Comparison of ENCODE assay signal across 8 mouse cellular contexts in genomic region chr16:35023138-35023735, GRCm38 (mm10). TPM values are rescaled to one million over a fixed set of nuclear protein-coding genes. Genes with fewer than 3 reads are reported as not detected.
DNase-seq lines count a peak whose midpoint lies in the region; ATAC-seq and TF ChIP-seq lines count a peak whose summit lies in the region.

No protein-coding gene starts in this region.

- peak overlapping the region; percentile 82 for H3K27ac ChIP-seq in heart, embryonic 11.5 days (ENCODE audit: low read depth, low read length)
- H3K27ac ChIP-seq in forebrain, embryonic 11.5 days (ENCODE audit: low read depth, low read length) = 0 out of 2 replicates have a peak overlapping the region, but pooled peaks have one; percentile 59
- no peak overlapping the region for H3K27ac ChIP-seq in liver, embryonic 14.5 days

- peaks cover 3% of the 10 kb centered on the region for H3K79me3 ChIP-seq in C2C12 (ENCODE audit: low read depth)

- peak overlapping the region; percentile 92 for H3K9ac ChIP-seq in heart, embryonic 11.5 days (ENCODE audit: low read depth, low read length)
- H3K9ac ChIP-seq in forebrain, embryonic 11.5 days (ENCODE audit: low read length) = peak overlapping the region; percentile 85
- peak overlapping the region; percentile 84 for H3K9ac ChIP-seq in liver, embryonic 14.5 days (replicated peaks)

- 11% methylated on average over 8 of the region's 8 CpGs for WGBS in heart, embryonic 11.5 days (ENCODE audit: insufficient replicate concordance)
- 6% methylated on average over 8 of the region's 8 CpGs for WGBS in forebrain, embryonic 11.5 days
- WGBS in liver, embryonic 14.5 days (ENCODE audit: insufficient replicate concordance) = 13% methylated on average over 8 of the region's 8 CpGs

- H3K36me3 ChIP-seq in heart, embryonic 11.5 days (ENCODE audit: control insufficient read depth, insufficient read depth, low read length) = peaks cover 3% of the 10 kb centered on the region; the same call in 1 of the 2 replicates
- H3K36me3 ChIP-seq in C2C12 (ENCODE audit: control insufficient read depth, insufficient read depth) = no peaks in the 10 kb centered on the region
- H3K36me3 ChIP-seq in forebrain, embryonic 11.5 days (ENCODE audit: control insufficient read depth, insufficient read depth, low read length) = no peaks in the 10 kb centered on the region
- no peaks in the 10 kb centered on the region; the same call in none of the 2 replicates for H3K36me3 ChIP-seq in liver, embryonic 14.5 days (replicated peaks; ENCODE audit: control insufficient read depth, insufficient read depth, low read depth)

- H3K4me3 ChIP-seq in heart, embryonic 11.5 days (ENCODE audit: low read depth, low read length) = peak overlapping the region; percentile 95
- peak overlapping the region; percentile 50 for H3K4me3 ChIP-seq in C2C12 (ENCODE audit: insufficient read depth, poor library complexity, severe bottlenecking)
- H3K4me3 ChIP-seq in forebrain, embryonic 11.5 days (ENCODE audit: low read depth, low read length) = peak overlapping the region; percentile 87
- peak overlapping the region; percentile 69 to 97 for H3K4me3 ChIP-seq in liver, embryonic 14.5 days (ENCODE audit: insufficient read depth in 1 of 2, low read depth in 2 of 2, low read length in 2 of 2)

- no peak for TF ChIP-seq CTCF in C2C12 (IDR thresholded peaks at IDR 0.05; ENCODE audit: control insufficient read depth, insufficient read depth, insufficient read length)
- no peak for TF ChIP-seq CTCF in liver, embryonic 14.5 days (IDR thresholded peaks at IDR 0.05; ENCODE audit: low read depth)

- DNase-seq in heart, adult 11 months = no peak
- no peak for DNase-seq in forebrain, embryonic 11.5 days (ENCODE audit: low spot score)
- no peak for DNase-seq in liver, embryonic 14.5 days (ENCODE audit: low read depth in 3 of 3, low spot score in 3 of 3)
- DNase-seq in right cerebral cortex, postnatal 4 days = no peak
- DNase-seq in frontal cortex, adult 2 months (ENCODE audit: extremely low spot score in 1 of 2, low spot score in 1 of 2) = no peak
- DNase-seq in right cerebral cortex, adult 18-20 months = no peak

- H3K79me2 ChIP-seq in C2C12 (ENCODE audit: control insufficient read depth, insufficient read depth) = peaks cover 10% of the 10 kb centered on the region

- H3K4me2 ChIP-seq in heart, embryonic 11.5 days = peak overlapping the region; percentile 74
- H3K4me2 ChIP-seq in forebrain, embryonic 11.5 days (ENCODE audit: low read depth, low read length, severe bottlenecking) = peak overlapping the region; percentile 68
- peak overlapping the region; percentile 79 for H3K4me2 ChIP-seq in liver, embryonic 14.5 days (ENCODE audit: low read depth)

- H3ac ChIP-seq in C2C12 (ENCODE audit: control insufficient read depth, insufficient read length, low read depth) = no peak overlapping the region

- ATAC-seq in heart, embryonic 11.5 days (replicated peaks; ENCODE audit: insufficient number of reproducible peaks, low FRiP score, low TSS enrichment) = no peak
- ATAC-seq in forebrain, embryonic 11.5 days (replicated peaks; ENCODE audit: low FRiP score) = no peak
- ATAC-seq in liver, embryonic 14.5 days (ENCODE audit: insufficient read depth) = no peak

- no peak for TF ChIP-seq EP300 in liver, embryonic 14.5 days (IDR thresholded peaks at IDR 0.05; ENCODE audit: low read depth)

- no peaks in the 10 kb centered on the region for H3K4me1 ChIP-seq in heart, embryonic 11.5 days (ENCODE audit: control insufficient read depth, insufficient read depth, low read length)
- no peaks in the 10 kb centered on the region for H3K4me1 ChIP-seq in forebrain, embryonic 11.5 days (replicated peaks; ENCODE audit: control insufficient read depth, insufficient read depth, low read length)
- H3K4me1 ChIP-seq in liver, embryonic 14.5 days (replicated peaks; ENCODE audit: control insufficient read depth in 2 of 2, insufficient read depth in 2 of 2, low read length in 1 of 2) = peaks cover 3 to 5% of the 10 kb centered on the region in 2 experiments

- peaks cover 8% of the 10 kb centered on the region; the same call in 1 of the 2 replicates for H3K27me3 ChIP-seq in heart, embryonic 11.5 days (ENCODE audit: control insufficient read depth, insufficient read depth, low read length)
- no peaks in the 10 kb centered on the region for H3K27me3 ChIP-seq in C2C12 (ENCODE audit: control insufficient read depth, insufficient read depth, insufficient read length)
- peaks cover 2% of the 10 kb centered on the region; the same call in 1 of the 2 replicates for H3K27me3 ChIP-seq in forebrain, embryonic 11.5 days (ENCODE audit: control insufficient read depth, insufficient read depth, low read length)
- H3K27me3 ChIP-seq in liver, embryonic 14.5 days (ENCODE audit: control insufficient read depth, insufficient read depth, low read length) = peaks cover 3% of the 10 kb centered on the region

- no peaks in the 10 kb centered on the region for H3K9me3 ChIP-seq in heart, embryonic 11.5 days (replicated peaks; ENCODE audit: control insufficient read depth, low read length)
- H3K9me3 ChIP-seq in forebrain, embryonic 11.5 days (ENCODE audit: control insufficient read depth, low read length) = no peaks in the 10 kb centered on the region; the same call in 1 of the 2 replicates
- H3K9me3 ChIP-seq in liver, embryonic 14.5 days (ENCODE audit: control insufficient read depth, low read length) = no peaks in the 10 kb centered on the region; the same call in 1 of the 2 replicates

TF ChIP-seq in C2C12, 6 proteins besides CTCF, POLR2A, EP300 and RAD21:
- TF ChIP-seq MYOD1 (IDR thresholded peaks at IDR 0.05; ENCODE audit: control insufficient read depth, insufficient read length, low read depth) (no peak), FOSL1 (IDR thresholded peaks at IDR 0.05; ENCODE audit: insufficient read depth, low read length, poor library complexity, severe bottlenecking) (no peak), CEBPB (IDR thresholded peaks at IDR 0.05; ENCODE audit: low read depth) (peak; percentile 89)

RNA-seq across cellular contexts. Expression of gene Hacd2, which starts 1.0 kb away (rescaled TPM):
- 32.3 and 34.2 TPM in 2 replicates for polyA plus RNA-seq in heart, embryonic 11.5 days (2014; fragmentation: Nextera tagmentation; extraction: Ambion mirVana)
- 35.9 TPM for polyA plus RNA-seq in C2C12 (2012; fragmentation: generic; extraction: Trizol)
- polyA plus RNA-seq in forebrain, embryonic 11.5 days (2014; fragmentation: Nextera tagmentation; extraction: Ambion mirVana) = 24.4 and 33.9 TPM in 2 replicates
- polyA plus RNA-seq in liver, embryonic 14.5 days (2012; rRNA removed) = 16.2 and 33.4 TPM in 2 replicates
- polyA plus RNA-seq in liver, embryonic 14.5 days (2014; fragmentation: Nextera tagmentation; extraction: Ambion mirVana) = 55.5 and 58.0 TPM in 2 replicates
- polyA plus RNA-seq in frontal cortex, adult 2 months (2012; rRNA removed) = 34.0 and 44.7 TPM in 2 replicates
